Mouse (Mus musculus) cortical plate, adult 2 months (tissue): ENCODE data around the gene Nedd8. TPM values are rescaled to one million over a fixed set of nuclear protein-coding genes. Genes with fewer than 3 reads are reported as not detected.

Source experiments
- H3K27ac ChIP-seq: fragments of 200-500 bp; 2 replicates; pipeline ENCODE4 v1.5.1; 2012; ENCODE audit warnings: low read length, control low read depth, inconsistent platforms; ENCODE audit not compliant: insufficient read depth
- H3K4me1 ChIP-seq: fragments of 200-500 bp; 2 replicates; pipeline ENCODE4 v1.6.1; 2011; ENCODE audit warnings: low read length; ENCODE audit not compliant: control insufficient read depth, insufficient read depth
- H3K4me3 ChIP-seq: fragments of 200-500 bp; 2 replicates; pipeline ENCODE4 v1.5.1; 2011; ENCODE audit warnings: mild to moderate bottlenecking, low read length, control low read depth; ENCODE audit not compliant: insufficient read depth
- CTCF ChIP-seq: fragments of 200-500 bp; IDR thresholded peaks from 2 replicates; pipeline ENCODE4 v1.5.1; 2011; ENCODE audit warnings: mild to moderate bottlenecking, control low read depth, low read length; ENCODE audit not compliant: insufficient read depth; ENCODE audit errors: extremely low read depth
- POLR2A ChIP-seq: fragments of 200-500 bp; IDR thresholded peaks from 2 replicates; pipeline ENCODE4 v1.6.1; 2011; ENCODE audit warnings: mild to moderate bottlenecking, low read length, control low read depth; ENCODE audit not compliant: insufficient read depth; ENCODE audit errors: extremely low read depth
- polyA plus RNA-seq: library from polyadenylated mRNA; depleted of rRNA; stranded (reverse); fragments of >200 nt; gene quantifications from 2 replicates; pipeline ENCODE4 v1.2.3, GENCODE M21; 2012; rRNA removed

Nedd8 gene
- polyA plus RNA-seq, 1 experiment, result 346 TPM

DNA sequence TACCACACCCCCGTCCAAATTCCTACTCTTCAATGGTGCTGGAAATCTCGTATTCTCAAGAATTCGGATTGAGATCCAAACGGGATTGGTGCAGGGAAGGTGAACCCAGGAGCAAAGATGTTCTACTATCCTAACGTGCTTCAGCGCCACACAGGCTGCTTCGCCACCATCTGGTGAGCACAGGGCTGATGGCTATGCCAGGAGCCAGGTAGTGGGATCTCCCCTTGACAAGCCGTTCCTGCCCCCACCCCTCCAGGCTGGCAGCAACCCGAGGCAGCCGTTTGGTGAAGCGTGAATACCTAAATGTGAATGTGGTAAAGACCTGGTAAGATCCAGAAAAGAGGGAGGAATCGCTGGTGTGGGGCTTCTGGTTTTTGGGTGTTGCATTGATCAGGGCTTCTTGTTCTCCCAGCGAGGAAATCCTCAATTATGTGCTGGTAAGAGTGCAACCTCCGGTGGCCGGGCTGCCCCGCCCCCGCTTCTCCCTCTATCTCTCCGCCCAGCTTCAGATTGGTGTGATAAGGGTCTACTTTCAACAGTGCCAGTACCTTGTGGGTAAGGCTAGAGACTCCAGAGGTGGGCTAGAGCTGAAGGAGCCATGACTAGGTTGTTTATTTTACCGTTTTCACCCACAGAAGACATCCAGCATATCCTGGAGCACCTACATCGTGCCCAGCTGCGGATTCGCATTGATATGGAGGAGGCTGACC, 53.3 kb downstream of the Nedd8 start:
- Histone ChIP-seq H3K27ac (no peak overlapping the region), H3K4me1 (no peaks in the 10 kb centered on the region), H3K4me3 (no peak overlapping the region)
- no peak for TF ChIP-seq CTCF

DNA sequence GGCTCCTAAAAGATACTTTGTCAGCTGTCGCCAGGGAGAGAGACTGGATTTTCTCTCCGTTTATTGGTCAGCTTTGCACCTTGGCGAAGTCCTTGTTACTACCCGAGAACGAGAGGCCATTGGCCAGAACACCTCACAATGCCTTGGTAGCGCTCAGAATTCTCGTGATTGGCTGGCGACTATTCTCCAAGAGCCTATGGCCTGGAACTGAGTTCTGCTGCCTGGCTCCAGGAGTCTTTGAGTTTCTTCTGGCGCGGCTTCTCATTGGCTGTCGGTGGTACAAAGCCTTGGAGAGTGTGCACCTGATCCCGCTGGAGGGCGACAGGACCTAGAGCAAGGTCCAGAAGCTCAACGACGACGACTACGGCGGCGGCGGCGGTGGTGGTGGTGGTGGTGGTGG, 54.1 kb downstream of the Nedd8 start, which contains the start of gene Rec8:
TSS of gene Rec8 (plus strand) at position 216 of the 400 bp plus-strand sequence.
- H3K4me1 ChIP-seq, result no peaks in the 10 kb centered on the region
- no peak for TF ChIP-seq CTCF
- TF ChIP-seq POLR2A, result no peak
- no peak within 1 kb of the TSS for H3K4me3 ChIP-seq
- H3K27ac ChIP-seq, result no peak within 1 kb of the TSS

DNA sequence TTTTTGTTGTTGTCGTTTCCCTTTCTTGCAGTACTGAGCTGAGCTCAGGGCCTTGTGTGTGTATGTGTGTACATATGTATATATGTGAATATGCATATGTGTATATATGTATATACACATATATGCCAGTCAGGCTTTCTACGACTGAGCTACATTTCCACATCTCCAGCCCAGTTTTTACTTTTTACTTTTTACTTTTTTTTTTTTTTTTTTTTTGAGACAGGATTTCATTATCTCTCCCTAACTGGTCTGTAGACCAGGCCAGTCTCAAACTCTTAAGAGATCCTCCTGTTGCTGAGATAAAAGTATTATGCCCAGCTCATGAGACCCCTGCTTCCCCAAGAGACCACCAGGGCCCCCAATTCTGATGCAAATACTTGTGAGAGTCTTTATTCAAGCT, 55.1 kb downstream of the Nedd8 start:
- Histone ChIP-seq H3K4me1 (no peaks in the 10 kb centered on the region), H3K27ac (no peak overlapping the region), H3K4me3 (no peak overlapping the region)
- no peak for TF ChIP-seq CTCF
- no peak for TF ChIP-seq POLR2A

DNA sequence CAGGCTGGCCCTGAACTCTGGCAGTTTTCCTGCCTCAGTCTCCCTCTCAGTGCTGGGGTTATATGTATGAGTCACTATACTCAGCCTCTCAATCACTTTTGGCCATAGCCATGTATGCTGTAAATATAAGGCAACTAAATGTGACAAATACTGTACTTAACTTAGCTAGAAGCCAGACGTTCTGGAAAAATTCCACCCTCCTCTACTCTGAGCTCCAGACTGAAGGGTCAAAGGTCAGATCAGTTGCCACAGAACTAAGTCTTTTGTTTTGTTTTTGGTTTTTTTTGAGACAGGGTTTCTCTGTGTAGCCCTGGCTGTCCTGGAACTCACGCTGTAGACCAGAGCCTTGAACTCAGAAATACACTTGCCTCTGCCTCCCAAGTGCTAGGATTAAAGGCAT, 56.0 kb downstream of the Nedd8 start:
- Histone ChIP-seq H3K27ac (no peak overlapping the region), H3K4me1 (no peaks in the 10 kb centered on the region), H3K4me3 (no peak overlapping the region)
- TF ChIP-seq CTCF, result no peak
- no peak for TF ChIP-seq POLR2A

DNA sequence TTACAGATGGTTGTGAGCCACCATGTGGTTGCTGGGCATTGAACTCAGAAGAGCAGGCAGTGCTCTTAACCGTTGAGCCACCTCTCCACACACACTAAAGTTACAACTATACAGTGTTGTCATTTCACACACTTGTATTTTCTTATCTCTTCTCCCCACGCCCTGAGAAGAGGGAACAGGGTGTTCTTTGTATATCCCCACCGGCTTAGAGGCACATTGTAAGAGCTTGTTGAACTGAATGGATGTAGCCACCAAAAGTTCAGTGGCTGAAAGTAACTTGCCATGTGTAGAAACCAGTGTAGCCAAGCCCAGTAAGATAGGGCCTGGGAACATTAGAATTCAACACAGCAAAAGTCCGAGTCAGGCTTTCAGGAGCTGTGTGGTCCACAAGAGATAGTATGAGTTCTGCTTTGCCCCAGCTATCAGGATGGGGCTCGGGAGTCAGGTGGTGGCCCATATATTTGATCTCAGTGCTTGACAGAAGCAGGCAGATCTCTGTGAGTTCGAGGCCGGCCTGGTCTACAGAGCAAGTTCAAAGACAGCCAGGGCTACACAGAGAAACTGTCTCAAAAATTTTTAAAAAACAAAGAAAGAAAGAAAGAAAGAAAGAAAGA, 57.3 kb downstream of the Nedd8 start:
- TF ChIP-seq CTCF, result no peak
- TF ChIP-seq POLR2A, result no peak
- Histone ChIP-seq H3K4me3 (no peak overlapping the region), H3K4me1 (no peaks in the 10 kb centered on the region), H3K27ac (no peak overlapping the region)

DNA sequence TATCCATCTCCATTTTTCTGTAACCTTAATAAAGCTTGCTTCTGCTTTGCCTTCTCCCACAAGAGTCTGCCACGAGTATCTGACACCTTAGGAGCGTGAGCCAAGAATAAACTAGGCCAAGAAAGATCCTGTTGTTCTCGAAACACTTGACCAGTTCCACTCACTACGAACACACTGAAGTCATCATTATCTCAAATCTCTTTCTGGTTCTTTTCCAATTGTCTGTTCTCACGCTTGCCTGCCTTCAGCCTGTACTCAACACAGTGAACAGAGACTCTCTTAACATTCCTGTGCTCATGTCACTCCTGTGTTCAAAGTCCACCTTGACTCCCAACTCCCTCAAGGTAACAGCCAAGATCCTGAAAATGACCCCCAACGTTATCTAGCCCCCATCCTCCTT, 58.6 kb downstream of the Nedd8 start:
- H3K4me1 ChIP-seq, result no peaks in the 10 kb centered on the region
- no peak overlapping the region for H3K4me3 ChIP-seq
- TF ChIP-seq POLR2A, result no peak
- no peak for TF ChIP-seq CTCF
- no peak overlapping the region for H3K27ac ChIP-seq

Other genes starting within 250 kb of the Nedd8 start
- 14.3 and 16.0 TPM in 2 replicates for gene Dhrs4, start 193.4 kb downstream of the Nedd8 start, polyA plus RNA-seq
- gene Carmil3, start 181.5 kb downstream of the Nedd8 start, polyA plus RNA-seq, result 56.0 and 63.7 TPM in 2 replicates
- 195 and 268 TPM in 2 replicates for gene Cpne6, start 161.7 kb downstream of the Nedd8 start, polyA plus RNA-seq
- gene Nrl, start 147.1 kb downstream of the Nedd8 start, polyA plus RNA-seq, result 0.21 and 0.66 TPM in 2 replicates
- 27.2 and 35.7 TPM in 2 replicates for gene Pck2, start 131.9 kb downstream of the Nedd8 start, polyA plus RNA-seq
- gene Dcaf11, start 112.1 kb downstream of the Nedd8 start, polyA plus RNA-seq, result 94.6 and 110 TPM in 2 replicates
- 0.86 and 1.7 TPM in 2 replicates for gene A730061H03Rik, start 111.7 kb downstream of the Nedd8 start, polyA plus RNA-seq
- gene Fitm1, start 96.5 kb downstream of the Nedd8 start, polyA plus RNA-seq, result not detected in 2 replicates
- gene Psme1, start 94.0 kb downstream of the Nedd8 start, polyA plus RNA-seq, result 50.2 and 61.4 TPM in 2 replicates
- 51.9 and 55.3 TPM in 2 replicates for gene Emc9, start 86.8 kb downstream of the Nedd8 start, polyA plus RNA-seq
- gene Psme2, start 81.0 kb downstream of the Nedd8 start, polyA plus RNA-seq, result 37.3 and 44.5 TPM in 2 replicates
- 22.5 and 24.7 TPM in 2 replicates for gene Rnf31, start 80.4 kb downstream of the Nedd8 start, polyA plus RNA-seq
- gene Irf9, start 68.6 kb downstream of the Nedd8 start, polyA plus RNA-seq, result 18.2 and 21.2 TPM in 2 replicates
- gene Rec8, start 54.1 kb downstream of the Nedd8 start, polyA plus RNA-seq, result 5.0 and 5.8 TPM in 2 replicates
- gene Ipo4, start 36.2 kb downstream of the Nedd8 start, polyA plus RNA-seq, result 152 and 165 TPM in 2 replicates
- gene Gm49378, start 34.2 kb downstream of the Nedd8 start, polyA plus RNA-seq, result 6.5 and 6.6 TPM in 2 replicates
- gene Tm9sf1, start 28.3 kb downstream of the Nedd8 start, polyA plus RNA-seq, result 30.8 and 33.7 TPM in 2 replicates
- gene Tssk4, start 21.9 kb downstream of the Nedd8 start, polyA plus RNA-seq, result 0.79 and 1.0 TPM in 2 replicates
- gene Mdp1, start 11.6 kb downstream of the Nedd8 start, polyA plus RNA-seq, result 46.8 and 47.9 TPM in 2 replicates
- 31.4 and 35.1 TPM in 2 replicates for gene Gmpr2, start 183 bp downstream of the Nedd8 start, polyA plus RNA-seq
- gene Tinf2, start 9.7 kb upstream of the Nedd8 start, polyA plus RNA-seq, result 16.1 and 18.7 TPM in 2 replicates
- 0.04 and 0.08 TPM in 2 replicates for gene Tgm1, start 41.8 kb upstream of the Nedd8 start, polyA plus RNA-seq
- gene Rabggta, start 50.1 kb upstream of the Nedd8 start, polyA plus RNA-seq, result 64.7 and 67.9 TPM in 2 replicates
- 117 TPM in 2 replicates for gene Dhrs1, start 73.6 kb upstream of the Nedd8 start, polyA plus RNA-seq
- 9.1 and 9.2 TPM in 2 replicates for gene Nop9, start 73.6 kb upstream of the Nedd8 start, polyA plus RNA-seq
- gene Cideb, start 86.3 kb upstream of the Nedd8 start, polyA plus RNA-seq, result 16.9 and 18.2 TPM in 2 replicates
- gene Ltb4r2, start 89.3 kb upstream of the Nedd8 start, polyA plus RNA-seq, result 0.15 and 0.17 TPM in 2 replicates
- gene Ltb4r1, start 93.8 kb upstream of the Nedd8 start, polyA plus RNA-seq, result 0.25 and 0.45 TPM in 2 replicates
- 3.4 and 4.4 TPM in 2 replicates for gene Adcy4, start 112.0 kb upstream of the Nedd8 start, polyA plus RNA-seq
- gene Ripk3, start 116.7 kb upstream of the Nedd8 start, polyA plus RNA-seq, result 0.66 and 1.0 TPM in 2 replicates
- gene Nfatc4, start 151.0 kb upstream of the Nedd8 start, polyA plus RNA-seq, result 1.8 and 2.0 TPM in 2 replicates
- 2.6 and 2.8 TPM in 2 replicates for gene Nynrin, start 181.9 kb upstream of the Nedd8 start, polyA plus RNA-seq
- 0.42 and 0.68 TPM in 2 replicates for gene Cbln3, start 212.3 kb upstream of the Nedd8 start, polyA plus RNA-seq
- gene Khnyn, start 212.8 kb upstream of the Nedd8 start, polyA plus RNA-seq, result 11.4 TPM in 2 replicates
- 147 and 150 TPM in 2 replicates for gene Sdr39u1, start 228.2 kb upstream of the Nedd8 start, polyA plus RNA-seq